25 mouse cellular contexts compared by ENCODE assay signal in the genomic region with DNA sequence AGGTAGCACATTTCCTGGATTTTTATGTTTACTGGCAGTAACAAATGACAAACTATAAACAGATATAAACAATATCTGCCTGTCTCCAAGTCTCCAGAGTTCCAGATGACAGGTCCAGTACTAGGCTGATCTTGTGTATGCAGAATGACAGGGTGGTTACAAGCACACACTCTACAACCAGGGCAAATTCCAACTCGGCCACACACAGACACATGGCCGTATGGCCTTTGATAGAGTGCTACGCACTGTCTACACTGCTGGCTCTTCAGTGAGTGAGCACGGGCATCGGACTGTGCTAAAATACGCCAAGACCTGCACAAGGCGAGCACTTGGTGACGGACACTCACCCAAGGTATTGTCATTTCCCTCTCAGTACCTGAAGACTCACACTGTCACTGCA.
DNase-seq lines count a peak whose midpoint lies in the region; ATAC-seq lines count a peak whose summit lies in the region.
"Had no signal": no experiment of that assay in that cellular context is flagged by ENCODE, and none has a peak within 500 bp of the region (broad histone marks: within the 10 kb centered on the region; RNA-seq: fewer than 3 reads in every experiment).

No protein-coding gene starts in this region.

- H3K27me3 ChIP-seq in kidney, embryonic 14.5 days (ENCODE audit: control insufficient read depth, insufficient read depth, low read length) = no peaks in the 10 kb centered on the region
- no peaks in the 10 kb centered on the region for H3K27me3 ChIP-seq in kidney, embryonic 16.5 days (ENCODE audit: insufficient read depth, low read length)
- H3K27me3 ChIP-seq in midbrain, embryonic 11.5 days (ENCODE audit: control insufficient read depth, insufficient read depth, low read length) = no peaks in the 10 kb centered on the region
- H3K27me3 ChIP-seq in midbrain, embryonic 15.5 days (replicated peaks) = no peaks in the 10 kb centered on the region
- no peaks in the 10 kb centered on the region for H3K27me3 ChIP-seq in liver, embryonic 16.5 days (ENCODE audit: control insufficient read depth, insufficient read depth, low read depth, low read length)
- H3K27me3 ChIP-seq: CH12.LX; forebrain, embryonic 13.5 days; Patski had no signal

- ATAC-seq in kidney, embryonic 14.5 days (ENCODE audit: low FRiP score, low TSS enrichment) = 0 out of 2 replicates have a peak, but pooled peaks have one; percentile 12
- no peak for ATAC-seq in kidney, embryonic 16.5 days (ENCODE audit: low FRiP score, low TSS enrichment)
- no peak for ATAC-seq in midbrain, embryonic 11.5 days (ENCODE audit: low FRiP score)
- ATAC-seq in midbrain, embryonic 15.5 days (replicated peaks) = no peak
- ATAC-seq in liver, embryonic 16.5 days (ENCODE audit: low read depth) = peak; percentile 86
- ATAC-seq: forebrain, embryonic 13.5 days; forebrain, embryonic 16.5 days; Patski had no signal

- no peak overlapping the region for H3K9ac ChIP-seq in kidney, embryonic 14.5 days (ENCODE audit: low read depth, low read length)
- H3K9ac ChIP-seq in kidney, embryonic 16.5 days (replicated peaks; ENCODE audit: low read length) = no peak overlapping the region
- H3K9ac ChIP-seq in midbrain, embryonic 11.5 days (ENCODE audit: low read length) = no peak overlapping the region
- H3K9ac ChIP-seq in midbrain, embryonic 15.5 days = no peak overlapping the region
- no peak overlapping the region for H3K9ac ChIP-seq in liver, embryonic 16.5 days (ENCODE audit: low read depth, low read length)
- H3K9ac ChIP-seq: forebrain, embryonic 13.5 days; hindbrain, embryonic 14.5 days had no signal

- no peak overlapping the region for H3K4me3 ChIP-seq in kidney, embryonic 14.5 days (ENCODE audit: low read length)
- H3K4me3 ChIP-seq in kidney, embryonic 16.5 days (ENCODE audit: low read length) = no peak overlapping the region
- H3K4me3 ChIP-seq in midbrain, embryonic 11.5 days (ENCODE audit: low read depth, low read length) = no peak overlapping the region
- H3K4me3 ChIP-seq in midbrain, embryonic 15.5 days = no peak overlapping the region
- no peak overlapping the region for H3K4me3 ChIP-seq in liver, embryonic 16.5 days (ENCODE audit: low read depth, low read length)
- H3K4me3 ChIP-seq: forebrain, embryonic 10.5 days; forebrain, embryonic 13.5 days; hindbrain, embryonic 10.5 days had no signal

- 84% methylated on average over 8 of the region's 8 CpGs for WGBS in kidney, embryonic 14.5 days
- WGBS in kidney, embryonic 16.5 days = 79% methylated on average over 8 of the region's 8 CpGs
- 94% methylated on average over 8 of the region's 8 CpGs for WGBS in midbrain, embryonic 11.5 days
- WGBS in midbrain, embryonic 15.5 days = 95% methylated on average over 8 of the region's 8 CpGs
- 73% methylated on average over 8 of the region's 8 CpGs for WGBS in liver, embryonic 16.5 days (ENCODE audit: insufficient replicate concordance)

- DNase-seq in midbrain, embryonic 11.5 days (ENCODE audit: low spot score, missing footprints) = peak; percentile 45
- DNase-seq in urinary bladder, postnatal 36 days (ENCODE audit: low spot score in 2 of 2) = no peak
- DNase-seq in neural tube, embryonic 10.5 days (ENCODE audit: extremely low spot score, low spot score) = no peak
- DNase-seq: adrenal gland, postnatal 10 days; adrenal gland, postnatal 36 days; B cell, adult 2 months; cerebellum, adult 18-20 months; cerebellum, adult 9-10 months; cerebellum, postnatal 14 days; gastrocnemius, postnatal 10 days; gastrocnemius, postnatal 36 days; heart, postnatal 36 days had no signal

- no peak overlapping the region for H3K27ac ChIP-seq in kidney, embryonic 14.5 days (ENCODE audit: low read depth, low read length)
- no peak overlapping the region for H3K27ac ChIP-seq in kidney, embryonic 16.5 days (ENCODE audit: low read length)
- H3K27ac ChIP-seq in midbrain, embryonic 11.5 days (ENCODE audit: low read depth, low read length) = no peak overlapping the region
- no peak overlapping the region for H3K27ac ChIP-seq in midbrain, embryonic 15.5 days
- H3K27ac ChIP-seq in liver, embryonic 16.5 days (ENCODE audit: low read length) = no peak overlapping the region
- H3K27ac ChIP-seq: forebrain, embryonic 10.5 days; forebrain, embryonic 13.5 days; hindbrain, embryonic 10.5 days; hindbrain, embryonic 14.5 days had no signal

- H3K36me3 ChIP-seq in kidney, embryonic 14.5 days (ENCODE audit: control insufficient read depth, insufficient read depth, low read length) = no peaks in the 10 kb centered on the region
- no peaks in the 10 kb centered on the region for H3K36me3 ChIP-seq in kidney, embryonic 16.5 days (ENCODE audit: insufficient read depth, low read length)
- H3K36me3 ChIP-seq in midbrain, embryonic 11.5 days (ENCODE audit: control insufficient read depth, insufficient read depth, low read length) = no peaks in the 10 kb centered on the region; the same call in 1 of the 2 replicates
- H3K36me3 ChIP-seq in midbrain, embryonic 15.5 days (replicated peaks) = no peaks in the 10 kb centered on the region
- no peaks in the 10 kb centered on the region for H3K36me3 ChIP-seq in liver, embryonic 16.5 days (ENCODE audit: control insufficient read depth, insufficient read depth)
- H3K36me3 ChIP-seq: forebrain, embryonic 10.5 days had no signal

- no peaks in the 10 kb centered on the region for H3K9me3 ChIP-seq in kidney, embryonic 14.5 days (ENCODE audit: control insufficient read depth, low read length)
- no peaks in the 10 kb centered on the region for H3K9me3 ChIP-seq in kidney, embryonic 16.5 days (ENCODE audit: low read length)
- no peaks in the 10 kb centered on the region for H3K9me3 ChIP-seq in midbrain, embryonic 11.5 days (ENCODE audit: control insufficient read depth, low read length)
- no peaks in the 10 kb centered on the region for H3K9me3 ChIP-seq in midbrain, embryonic 15.5 days
- no peaks in the 10 kb centered on the region for H3K9me3 ChIP-seq in liver, embryonic 16.5 days (replicated peaks; ENCODE audit: control insufficient read depth, low read length)
- H3K9me3 ChIP-seq: forebrain, embryonic 10.5 days; forebrain, embryonic 13.5 days; G1E; hindbrain, embryonic 10.5 days had no signal

- H3K4me2 ChIP-seq in kidney, embryonic 14.5 days (replicated peaks; ENCODE audit: low read depth, low read length) = no peak overlapping the region
- no peak overlapping the region for H3K4me2 ChIP-seq in kidney, embryonic 16.5 days (replicated peaks; ENCODE audit: low read depth, low read length)
- H3K4me2 ChIP-seq in midbrain, embryonic 11.5 days = no peak overlapping the region
- H3K4me2 ChIP-seq in midbrain, embryonic 15.5 days = no peak overlapping the region
- H3K4me2 ChIP-seq in liver, embryonic 16.5 days (ENCODE audit: low read depth, low read length) = no peak overlapping the region
- H3K4me2 ChIP-seq: forebrain, embryonic 13.5 days; heart, embryonic 11.5 days; hindbrain, embryonic 14.5 days had no signal

- H3K4me1 ChIP-seq in kidney, embryonic 14.5 days (ENCODE audit: control insufficient read depth, insufficient read depth, low read length) = no peaks in the 10 kb centered on the region
- H3K4me1 ChIP-seq in kidney, embryonic 16.5 days (ENCODE audit: insufficient read depth, low read length) = no peaks in the 10 kb centered on the region
- H3K4me1 ChIP-seq in midbrain, embryonic 11.5 days (ENCODE audit: control insufficient read depth, insufficient read depth, low read length) = no peaks in the 10 kb centered on the region
- no peaks in the 10 kb centered on the region for H3K4me1 ChIP-seq in midbrain, embryonic 15.5 days
- H3K4me1 ChIP-seq in liver, embryonic 16.5 days (ENCODE audit: control insufficient read depth, low read depth, low read length) = no peaks in the 10 kb centered on the region
- H3K4me1 ChIP-seq: forebrain, embryonic 10.5 days; forebrain, embryonic 13.5 days had no signal

Comparison
In these comparisons a context has a peak if more than half of its experiments do, and no peak if none do; other contexts are left out.
1. ATAC-seq: peak in kidney, embryonic 14.5 days (single experiment) and liver, embryonic 16.5 days (single experiment); none in kidney, embryonic 16.5 days (single experiment), midbrain, embryonic 11.5 days (single experiment) and midbrain, embryonic 15.5 days (single experiment).